Mouse (Mus musculus) thymus, adult 2 months (tissue): ENCODE measurements around the gene Gon7. TPM values are rescaled to one million over a fixed set of nuclear protein-coding genes. Genes with fewer than 3 reads are reported as not detected.
A peak's percentile ranks its signal among the peaks of the same experiment; 100 is the strongest.

Source experiments
- DNase-seq: peaks from one replicate; pipeline ENCODE4 v3.0.0; 2021
- H3K27ac ChIP-seq: fragments of 200-500 bp; 2 replicates; pipeline ENCODE4 v1.5.1; 2012; ENCODE audit warnings: low read length, control low read depth; ENCODE audit not compliant: control insufficient read depth, insufficient read depth
- H3K27me3 ChIP-seq: fragments of 200-500 bp; 2 replicates; pipeline ENCODE4 v1.6.1; 2012; ENCODE audit warnings: mild to moderate bottlenecking, low read length, moderate library complexity, mixed read lengths; ENCODE audit not compliant: control insufficient read depth, insufficient read depth
- H3K36me3 ChIP-seq: fragments of 200-500 bp; 2 replicates; pipeline ENCODE4 v1.6.1; 2012; ENCODE audit warnings: mild to moderate bottlenecking, low read length, moderate library complexity; ENCODE audit not compliant: control insufficient read depth, insufficient read depth
- H3K4me1 ChIP-seq: fragments of 200-500 bp; replicated peaks from 2 replicates; pipeline ENCODE4 v1.6.1; 2012; ENCODE audit warnings: low read length; ENCODE audit not compliant: control insufficient read depth, insufficient read depth
- H3K4me3 ChIP-seq: fragments of 200-500 bp; 2 replicates; pipeline ENCODE4 v1.5.1; 2012; ENCODE audit warnings: mild to moderate bottlenecking, low read length, control low read depth, moderate library complexity; ENCODE audit not compliant: control insufficient read depth, insufficient read depth
- CTCF ChIP-seq: fragments of 200-500 bp; IDR thresholded peaks from 2 replicates; pipeline ENCODE4 v1.5.1; 2012; ENCODE audit warnings: mild to moderate bottlenecking, control low read depth, low read length, moderate library complexity, borderline replicate concordance; ENCODE audit not compliant: control insufficient read depth, poor library complexity, insufficient read depth; ENCODE audit errors: extremely low read depth
- POLR2A ChIP-seq: fragments of 200-500 bp; IDR thresholded peaks from 2 replicates; pipeline ENCODE4 v1.6.1; 2012; ENCODE audit warnings: mild to moderate bottlenecking, low read length, control low read depth, moderate library complexity; ENCODE audit not compliant: control insufficient read depth, poor library complexity, insufficient read depth; ENCODE audit errors: extremely low read depth
- WGBS: fragments of 180-500 bp; shearing (Covaris S2); methylation state at CpG from one replicate; pipeline ENCODE4 v1.1.7; 2018; 5-methylcytosine and 5-hydroxymethylcytosine counted together
- polyA plus RNA-seq: library from polyadenylated mRNA; depleted of rRNA; stranded (reverse); fragments of >200 nt; gene quantifications from 2 replicates; pipeline ENCODE4 v1.2.3, GENCODE M21; 2012; rRNA removed

The Gon7 gene
- 19.4 and 25.0 TPM in 2 replicates for polyA plus RNA-seq

GRCm38 (mm10) chr12:102757689-102758402 lies at the start of gene Gon7, which contains the start of the genes Gm28051 and Ubr7:
Gon7 (minus strand) TSS chr12:102757803.
Gm28051 (minus strand) TSS chr12:102757765.
Ubr7 (plus strand) TSS chr12:102757967.
- no peaks in the 10 kb centered on the region for H3K36me3 ChIP-seq
- peak within 1 kb of the TSS; percentile 92 for H3K4me3 ChIP-seq
- TF ChIP-seq POLR2A = peak; percentile 60
- TF ChIP-seq CTCF = peak; percentile 73
- peak within 1 kb of the TSS; percentile 9; the same call in 1 of the 2 replicates for H3K27ac ChIP-seq
- under 1% methylated on average over 73 of the region's 73 CpGs for WGBS
- peak; percentile 95 for DNase-seq
- no peaks in the 10 kb centered on the region for H3K27me3 ChIP-seq
- H3K4me1 ChIP-seq = peaks cover 7% of the 10 kb centered on the region

GRCm38 (mm10) chr12:102799528-102799927 lies 41.9 kb upstream of the Gon7 start:
- TF ChIP-seq POLR2A (no peak), CTCF (no peak)
- no peaks in the 10 kb centered on the region; the same call in none of the 2 replicates for H3K36me3 ChIP-seq
- 78% methylated on average over 2 of the region's 2 CpGs for WGBS
- no peak overlapping the region for H3K4me3 ChIP-seq
- H3K27ac ChIP-seq = peak overlapping the region; percentile 68; the same call in 1 of the 2 replicates
- H3K27me3 ChIP-seq = no peaks in the 10 kb centered on the region
- DNase-seq = no peak
- H3K4me1 ChIP-seq = no peaks in the 10 kb centered on the region

GRCm38 (mm10) chr12:102787927-102788326 lies 30.3 kb upstream of the Gon7 start:
- WGBS = 61% methylated on average over 7 of the region's 7 CpGs
- TF ChIP-seq POLR2A (no peak), CTCF (no peak)
- peaks cover 35% of the 10 kb centered on the region for H3K4me1 ChIP-seq
- peak overlapping the region; percentile 89 for H3K27ac ChIP-seq
- peak; percentile 74 for DNase-seq
- H3K4me3 ChIP-seq = no peak overlapping the region
- peaks cover 24% of the 10 kb centered on the region for H3K36me3 ChIP-seq
- no peaks in the 10 kb centered on the region for H3K27me3 ChIP-seq

GRCm38 (mm10) chr12:102785593-102785985 lies 28.0 kb upstream of the Gon7 start:
- Histone ChIP-seq H3K27ac (no peak overlapping the region), H3K4me3 (no peak overlapping the region), H3K4me1 (peaks cover 34% of the 10 kb centered on the region), H3K27me3 (no peaks in the 10 kb centered on the region), H3K36me3 (peaks cover 14% of the 10 kb centered on the region)
- 93% methylated on average over 5 of the region's 5 CpGs for WGBS
- TF ChIP-seq POLR2A = no peak
- no peak for TF ChIP-seq CTCF
- DNase-seq = no peak

GRCm38 (mm10) chr12:102784899-102785592 lies 27.4 kb upstream of the Gon7 start:
- 89% methylated on average over 19 of the region's 19 CpGs for WGBS
- H3K4me3 ChIP-seq = no peak overlapping the region
- peak overlapping the region; percentile 54; the same call in 1 of the 2 replicates for H3K27ac ChIP-seq
- no peaks in the 10 kb centered on the region for H3K27me3 ChIP-seq
- DNase-seq = no peak
- TF ChIP-seq POLR2A (no peak), CTCF (no peak)
- H3K36me3 ChIP-seq = peaks cover 10% of the 10 kb centered on the region; the same call in 1 of the 2 replicates
- H3K4me1 ChIP-seq = peaks cover 30% of the 10 kb centered on the region

- TF ChIP-seq POLR2A (no peak), CTCF (no peak)
- DNase-seq = peak; percentile 52
- peaks cover 29% of the 10 kb centered on the region for H3K4me1 ChIP-seq
- H3K36me3 ChIP-seq = peaks cover 10% of the 10 kb centered on the region; the same call in 1 of the 2 replicates
- 28% methylated on average over 5 of the region's 5 CpGs for WGBS
- peak overlapping the region; percentile 96 for H3K27ac ChIP-seq
- H3K27me3 ChIP-seq = no peaks in the 10 kb centered on the region
- H3K4me3 ChIP-seq = no peak overlapping the region
These were observed 25.2 kb upstream of the Gon7 start for GRCm38 (mm10) chr12:102782841-102783240.
